Mouse (Mus musculus): ENCODE measurements around the gene Tk1. TPM values are rescaled to one million over a fixed set of nuclear protein-coding genes. Genes with fewer than 3 reads are reported as not detected.

The Tk1 gene
- polyA plus RNA-seq, 1 experiment from 2014 or later: 51.6 TPM

- DNase-seq (ENCODE audit: low spot score) (no peak), ATAC-seq (replicated peaks; ENCODE audit: low FRiP score, low read depth) (no peak)
- H3K4me1 ChIP-seq (replicated peaks; ENCODE audit: insufficient read depth, low read length): peaks cover 36% of the 10 kb centered on the region; the same call in 1 of the 2 replicates
- no peak overlapping the region for H3K9ac ChIP-seq (ENCODE audit: low read depth, low read length)
- no peaks in the 10 kb centered on the region for H3K27me3 ChIP-seq (ENCODE audit: insufficient read depth, low read length)
- 76% methylated on average over 3 of the region's 3 CpGs for WGBS
- no peak for TF ChIP-seq CTCF (IDR thresholded peaks at IDR 0.05; ENCODE audit: low read depth)
- H3K36me3 ChIP-seq (ENCODE audit: insufficient read depth, low read length): peaks cover under 1% of the 10 kb centered on the region; the same call in 1 of the 2 replicates
- no peak overlapping the region for H3K27ac ChIP-seq
- no peak overlapping the region for H3K4me2 ChIP-seq (ENCODE audit: low read length)
- no peak overlapping the region for H3K4me3 ChIP-seq (replicated peaks; ENCODE audit: low read depth, low read length)
- no peaks in the 10 kb centered on the region for H3K9me3 ChIP-seq (replicated peaks; ENCODE audit: low read length)
Observed at GRCm38 (mm10) chr11:117827386-117827785, 1.5 kb upstream of the Tk1 start.

- Histone ChIP-seq H3K4me2 (ENCODE audit: low read length) (0 out of 2 replicates have a peak overlapping the region, but pooled peaks have one; percentile 85), H3K4me3 (replicated peaks; ENCODE audit: low read depth, low read length) (no peak overlapping the region), H3K27ac (no peak overlapping the region), H3K36me3 (ENCODE audit: insufficient read depth, low read length) (peaks cover 6% of the 10 kb centered on the region; the same call in 1 of the 2 replicates), H3K9ac (ENCODE audit: low read depth, low read length) (0 out of 2 replicates have a peak overlapping the region, but pooled peaks have one; percentile 66), H3K4me1 (replicated peaks; ENCODE audit: insufficient read depth, low read length) (peaks cover 32% of the 10 kb centered on the region; the same call in 1 of the 2 replicates), H3K27me3 (ENCODE audit: insufficient read depth, low read length) (no peaks in the 10 kb centered on the region), H3K9me3 (replicated peaks; ENCODE audit: low read length) (no peaks in the 10 kb centered on the region)
- TF ChIP-seq CTCF (IDR thresholded peaks at IDR 0.05; ENCODE audit: low read depth): no peak
- DNase-seq (ENCODE audit: low spot score) (no peak), ATAC-seq (replicated peaks; ENCODE audit: low FRiP score, low read depth) (no peak)
- WGBS: 47% methylated on average over 8 of the region's 8 CpGs
Observed at GRCm38 (mm10) chr11:117826916-117827315, 1.0 kb upstream of the Tk1 start.

- TF ChIP-seq CTCF (IDR thresholded peaks at IDR 0.05; ENCODE audit: low read depth): no peak
- Histone ChIP-seq H3K4me3 (replicated peaks; ENCODE audit: low read depth, low read length) (peak overlapping the region; percentile 48), H3K27me3 (ENCODE audit: insufficient read depth, low read length) (no peaks in the 10 kb centered on the region), H3K36me3 (ENCODE audit: insufficient read depth, low read length) (peaks cover 13% of the 10 kb centered on the region; the same call in 1 of the 2 replicates), H3K4me2 (ENCODE audit: low read length) (peak overlapping the region; percentile 85), H3K9ac (ENCODE audit: low read depth, low read length) (peak overlapping the region; percentile 66; the same call in 1 of the 2 replicates), H3K27ac (peak overlapping the region; percentile 82), H3K9me3 (replicated peaks; ENCODE audit: low read length) (no peaks in the 10 kb centered on the region), H3K4me1 (replicated peaks; ENCODE audit: insufficient read depth, low read length) (peaks cover 31% of the 10 kb centered on the region; the same call in 1 of the 2 replicates)
- 9% methylated on average over 5 of the region's 5 CpGs for WGBS
- DNase-seq (ENCODE audit: low spot score) (peak; percentile 73), ATAC-seq (replicated peaks; ENCODE audit: low FRiP score, low read depth) (no peak)
Observed at GRCm38 (mm10) chr11:117826164-117826563, 272 bp upstream of the Tk1 start.

- H3K9me3 ChIP-seq (replicated peaks; ENCODE audit: low read length): no peaks in the 10 kb centered on the region
- 6% methylated on average over 23 of the region's 23 CpGs for WGBS
- H3K36me3 ChIP-seq (ENCODE audit: insufficient read depth, low read length): peaks cover 18% of the 10 kb centered on the region; the same call in 1 of the 2 replicates
- peak overlapping the region; percentile 37; the same call in 1 of the 2 replicates for H3K27ac ChIP-seq
- H3K4me3 ChIP-seq (replicated peaks; ENCODE audit: low read depth, low read length): peak overlapping the region; percentile 48
- peak; percentile 82 for ATAC-seq (replicated peaks; ENCODE audit: low FRiP score, low read depth)
- peak overlapping the region; percentile 85 for H3K4me2 ChIP-seq (ENCODE audit: low read length)
- peak overlapping the region; percentile 66; the same call in 1 of the 2 replicates for H3K9ac ChIP-seq (ENCODE audit: low read depth, low read length)
- peaks cover 31% of the 10 kb centered on the region; the same call in 1 of the 2 replicates for H3K4me1 ChIP-seq (replicated peaks; ENCODE audit: insufficient read depth, low read length)
- DNase-seq (ENCODE audit: low spot score): peak; percentile 91
- H3K27me3 ChIP-seq (ENCODE audit: insufficient read depth, low read length): no peaks in the 10 kb centered on the region
- TF ChIP-seq CTCF (IDR thresholded peaks at IDR 0.05; ENCODE audit: low read depth): peak; percentile 93
Observed at GRCm38 (mm10) chr11:117824060-117824969, 1.6 kb downstream of the Tk1 start.

- H3K9me3 ChIP-seq (replicated peaks; ENCODE audit: low read length): no peaks in the 10 kb centered on the region
- H3K27ac ChIP-seq: no peak overlapping the region
- no peak for DNase-seq (ENCODE audit: low spot score)
- H3K4me2 ChIP-seq (ENCODE audit: low read length): no peak overlapping the region
- H3K36me3 ChIP-seq (ENCODE audit: insufficient read depth, low read length): peaks cover 22% of the 10 kb centered on the region; the same call in 1 of the 2 replicates
- H3K27me3 ChIP-seq (ENCODE audit: insufficient read depth, low read length): no peaks in the 10 kb centered on the region
- no peak overlapping the region for H3K4me3 ChIP-seq (replicated peaks; ENCODE audit: low read depth, low read length)
- TF ChIP-seq CTCF (IDR thresholded peaks at IDR 0.05; ENCODE audit: low read depth): no peak
- H3K4me1 ChIP-seq (replicated peaks; ENCODE audit: insufficient read depth, low read length): peaks cover 26% of the 10 kb centered on the region; the same call in 1 of the 2 replicates
- H3K9ac ChIP-seq (ENCODE audit: low read depth, low read length): no peak overlapping the region
- 78% methylated on average over 6 of the region's 6 CpGs for WGBS
- ATAC-seq (replicated peaks; ENCODE audit: low FRiP score, low read depth): no peak
Observed at GRCm38 (mm10) chr11:117823411-117823810, 2.5 kb downstream of the Tk1 start.

- Histone ChIP-seq H3K36me3 (ENCODE audit: insufficient read depth, low read length) (peaks cover 22% of the 10 kb centered on the region; the same call in 1 of the 2 replicates), H3K9ac (ENCODE audit: low read depth, low read length) (no peak overlapping the region), H3K4me1 (replicated peaks; ENCODE audit: insufficient read depth, low read length) (peaks cover 22% of the 10 kb centered on the region; the same call in 1 of the 2 replicates), H3K4me3 (replicated peaks; ENCODE audit: low read depth, low read length) (no peak overlapping the region), H3K27ac (peak overlapping the region; percentile 48), H3K4me2 (ENCODE audit: low read length) (no peak overlapping the region), H3K9me3 (replicated peaks; ENCODE audit: low read length) (no peaks in the 10 kb centered on the region), H3K27me3 (ENCODE audit: insufficient read depth, low read length) (no peaks in the 10 kb centered on the region)
- peak; percentile 55 for DNase-seq (ENCODE audit: low spot score)
- WGBS: 57% methylated on average over 7 of the region's 7 CpGs
- ATAC-seq (replicated peaks; ENCODE audit: low FRiP score, low read depth): no peak
- no peak for TF ChIP-seq CTCF (IDR thresholded peaks at IDR 0.05; ENCODE audit: low read depth)
Observed at GRCm38 (mm10) chr11:117822728-117823241, 3.1 kb downstream of the Tk1 start.
